Mouse (Mus musculus) urinary bladder, postnatal 36 days (tissue): Measurements from ENCODE around the gene Mrpl54.

Experiments
- DNase-seq, 2 experiments: peaks; one replicate each; pipeline ENCODE4 v3.0.0; 2022; ENCODE audit warnings: low spot score in 2 of 2, mixed read lengths in 1 of 2

The Mrpl54 gene

GRCm38 (mm10) chr10:81266211-81267105 is at the start of gene Mrpl54, which contains the start of gene Apba3:
Mrpl54 (minus strand) TSS chr10:81266934.
Apba3 (plus strand) TSS chr10:81266960.
- peak; percentile 95 for DNase-seq

GRCm38 (mm10) chr10:81315587-81315986 is 48.9 kb upstream of the Mrpl54 start:
- no peak for DNase-seq

GRCm38 (mm10) chr10:81314201-81314600 is 47.5 kb upstream of the Mrpl54 start:
- DNase-seq = no peak

GRCm38 (mm10) chr10:81313581-81313980 is 46.8 kb upstream of the Mrpl54 start:
- no peak for DNase-seq

GRCm38 (mm10) chr10:81309571-81309970 is 42.8 kb upstream of the Mrpl54 start:
- DNase-seq = no peak

GRCm38 (mm10) chr10:81306837-81307682 is 40.3 kb upstream of the Mrpl54 start:
- no peak for DNase-seq

- no peak for DNase-seq
These were observed 39.5 kb upstream of the Mrpl54 start for GRCm38 (mm10) chr10:81306173-81306668.

- no peak for DNase-seq
These were observed 38.9 kb upstream of the Mrpl54 start for GRCm38 (mm10) chr10:81305663-81306062.

- no peak for DNase-seq
These were observed 38.0 kb upstream of the Mrpl54 start for GRCm38 (mm10) chr10:81304597-81305238.

GRCm38 (mm10) chr10:81303761-81304160 is 37.0 kb upstream of the Mrpl54 start:
- no peak for DNase-seq

GRCm38 (mm10) chr10:81303258-81303657 is 36.5 kb upstream of the Mrpl54 start:
- DNase-seq = no peak

GRCm38 (mm10) chr10:81302781-81303218 is 36.1 kb upstream of the Mrpl54 start:
- no peak for DNase-seq

GRCm38 (mm10) chr10:81302288-81302687 is 35.6 kb upstream of the Mrpl54 start:
- DNase-seq = no peak

GRCm38 (mm10) chr10:81301321-81301720 is 34.6 kb upstream of the Mrpl54 start:
- DNase-seq = no peak

- DNase-seq = no peak
These were observed 33.7 kb upstream of the Mrpl54 start for GRCm38 (mm10) chr10:81300352-81300907.

GRCm38 (mm10) chr10:81299585-81300351 is 33.0 kb upstream of the Mrpl54 start:
- no peak for DNase-seq

GRCm38 (mm10) chr10:81298369-81299100 is 31.8 kb upstream of the Mrpl54 start:
- DNase-seq = no peak

GRCm38 (mm10) chr10:81297845-81298244 is 31.1 kb upstream of the Mrpl54 start:
- no peak for DNase-seq

- no peak for DNase-seq
These were observed 30.5 kb upstream of the Mrpl54 start for GRCm38 (mm10) chr10:81297246-81297645.

GRCm38 (mm10) chr10:81295185-81295584 is 28.5 kb upstream of the Mrpl54 start:
- DNase-seq = no peak
